8 mouse cellular contexts compared by ENCODE assay signal in the genomic region with DNA sequence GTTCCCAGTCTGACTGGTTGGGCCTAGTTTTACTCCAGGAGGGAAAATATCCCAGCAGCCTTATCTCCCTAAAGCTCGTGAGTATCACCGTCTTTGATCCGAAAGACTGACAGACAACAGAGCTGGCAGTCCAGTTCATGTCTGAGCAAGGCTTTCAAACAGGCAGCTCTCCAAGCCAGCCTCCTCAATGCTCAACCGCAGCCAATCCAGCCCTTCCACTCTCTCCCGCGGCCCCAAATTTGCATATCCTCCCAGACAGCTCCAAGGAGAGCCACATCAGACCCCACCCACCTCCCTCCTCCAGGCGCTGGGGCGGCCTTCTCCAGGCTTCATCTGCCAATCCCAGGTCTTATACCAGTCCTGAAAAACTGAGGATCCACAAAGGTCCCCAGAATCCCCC. TPM values are rescaled to one million over a fixed set of nuclear protein-coding genes. Genes with fewer than 3 reads are reported as not detected.
DNase-seq lines count a peak whose midpoint lies in the region; ATAC-seq lines count a peak whose summit lies in the region.

No protein-coding gene starts in this region.

- ATAC-seq in forebrain, embryonic 11.5 days (replicated peaks; ENCODE audit: low FRiP score) = peak; percentile 97
- peak; percentile 82; the same call in 1 of the 2 replicates for ATAC-seq in heart, embryonic 12.5 days (ENCODE audit: insufficient number of reproducible peaks, low FRiP score)
- peak; percentile 96 for ATAC-seq in kidney, embryonic 14.5 days (ENCODE audit: low FRiP score, low TSS enrichment)
- peak; percentile 84 for ATAC-seq in midbrain, embryonic 16.5 days

- peak overlapping the region; percentile 46 for H3K9ac ChIP-seq in forebrain, embryonic 11.5 days (ENCODE audit: low read length)
- peak overlapping the region; percentile 30; the same call in 1 of the 2 replicates for H3K9ac ChIP-seq in heart, embryonic 12.5 days
- H3K9ac ChIP-seq in kidney, embryonic 14.5 days (ENCODE audit: low read depth, low read length) = peak overlapping the region; percentile 35; the same call in 1 of the 2 replicates
- H3K9ac ChIP-seq in midbrain, embryonic 16.5 days (ENCODE audit: low read depth, low read length) = no peak overlapping the region

- WGBS in forebrain, embryonic 11.5 days = 0% methylated on average over 8 of the region's 8 CpGs
- WGBS in heart, embryonic 12.5 days = under 1% methylated on average over 8 of the region's 8 CpGs
- 0% methylated on average over 8 of the region's 8 CpGs for WGBS in kidney, embryonic 14.5 days
- WGBS in midbrain, embryonic 16.5 days = 2% methylated on average over 8 of the region's 8 CpGs

- H3K27me3 ChIP-seq in forebrain, embryonic 11.5 days (ENCODE audit: control insufficient read depth, insufficient read depth, low read length) = no peaks in the 10 kb centered on the region
- no peaks in the 10 kb centered on the region for H3K27me3 ChIP-seq in heart, embryonic 12.5 days (replicated peaks)
- no peaks in the 10 kb centered on the region for H3K27me3 ChIP-seq in kidney, embryonic 14.5 days (ENCODE audit: control insufficient read depth, insufficient read depth, low read length)
- no peaks in the 10 kb centered on the region for H3K27me3 ChIP-seq in midbrain, embryonic 16.5 days (ENCODE audit: control insufficient read depth, insufficient read depth, low read depth, low read length)

- peaks cover 2% of the 10 kb centered on the region; the same call in 1 of the 2 replicates for H3K4me1 ChIP-seq in forebrain, embryonic 11.5 days (replicated peaks; ENCODE audit: control insufficient read depth, insufficient read depth, low read length)
- peaks cover 22% of the 10 kb centered on the region for H3K4me1 ChIP-seq in heart, embryonic 12.5 days (replicated peaks)
- H3K4me1 ChIP-seq in kidney, embryonic 14.5 days (ENCODE audit: control insufficient read depth, insufficient read depth, low read length) = 0 out of 2 replicates have a peak, but pooled peaks cover 2% of the 10 kb centered on the region
- H3K4me1 ChIP-seq in midbrain, embryonic 16.5 days (ENCODE audit: control insufficient read depth, insufficient read depth, low read length) = peaks cover 6% of the 10 kb centered on the region

- DNase-seq in adrenal gland, postnatal 10 days = peak; percentile 83
- peak; percentile 91 for DNase-seq in forebrain, embryonic 11.5 days (ENCODE audit: low spot score)
- DNase-seq in liver = peak; percentile 66
- DNase-seq in testis, postnatal 14 days (ENCODE audit: low spot score) = peak; percentile 82
- no peak for DNase-seq in spleen, postnatal 10 days (ENCODE audit: low spot score in 2 of 2)

- H3K4me3 ChIP-seq in forebrain, embryonic 11.5 days (ENCODE audit: low read depth, low read length) = no peak overlapping the region
- peak overlapping the region; percentile 24 for H3K4me3 ChIP-seq in heart, embryonic 12.5 days
- peak overlapping the region; percentile 25 for H3K4me3 ChIP-seq in kidney, embryonic 14.5 days (ENCODE audit: low read length)
- H3K4me3 ChIP-seq in midbrain, embryonic 16.5 days (ENCODE audit: low read depth, low read length) = no peak overlapping the region

- H3K4me2 ChIP-seq in forebrain, embryonic 11.5 days (ENCODE audit: low read depth, low read length, severe bottlenecking) = peak overlapping the region; percentile 37
- peak overlapping the region; percentile 63 for H3K4me2 ChIP-seq in heart, embryonic 12.5 days
- H3K4me2 ChIP-seq in kidney, embryonic 14.5 days (replicated peaks; ENCODE audit: low read depth, low read length) = peak overlapping the region; percentile 35
- peak overlapping the region; percentile 41 for H3K4me2 ChIP-seq in midbrain, embryonic 16.5 days (ENCODE audit: low read length)

- H3K36me3 ChIP-seq in forebrain, embryonic 11.5 days (ENCODE audit: control insufficient read depth, insufficient read depth, low read length) = no peaks in the 10 kb centered on the region
- H3K36me3 ChIP-seq in heart, embryonic 12.5 days = no peaks in the 10 kb centered on the region
- no peaks in the 10 kb centered on the region for H3K36me3 ChIP-seq in kidney, embryonic 14.5 days (ENCODE audit: control insufficient read depth, insufficient read depth, low read length)
- no peaks in the 10 kb centered on the region for H3K36me3 ChIP-seq in midbrain, embryonic 16.5 days (ENCODE audit: control insufficient read depth, insufficient read depth, low read length)

- H3K27ac ChIP-seq in forebrain, embryonic 11.5 days (ENCODE audit: low read depth, low read length) = peak overlapping the region; percentile 43; the same call in 1 of the 2 replicates
- peak overlapping the region; percentile 12 for H3K27ac ChIP-seq in heart, embryonic 12.5 days (ENCODE audit: poor library complexity, severe bottlenecking)
- no peak overlapping the region for H3K27ac ChIP-seq in kidney, embryonic 14.5 days (ENCODE audit: low read depth, low read length)
- no peak overlapping the region for H3K27ac ChIP-seq in midbrain, embryonic 16.5 days (ENCODE audit: low read length)

- H3K9me3 ChIP-seq in forebrain, embryonic 11.5 days (ENCODE audit: control insufficient read depth, low read length) = no peaks in the 10 kb centered on the region
- no peaks in the 10 kb centered on the region for H3K9me3 ChIP-seq in heart, embryonic 12.5 days (replicated peaks)
- no peaks in the 10 kb centered on the region for H3K9me3 ChIP-seq in kidney, embryonic 14.5 days (ENCODE audit: control insufficient read depth, low read length)
- no peaks in the 10 kb centered on the region for H3K9me3 ChIP-seq in midbrain, embryonic 16.5 days (replicated peaks; ENCODE audit: control insufficient read depth, low read length, poor library complexity, severe bottlenecking)

RNA-seq across cellular contexts. Expression of gene Mab21l3, which starts 12.7 kb away (rescaled TPM):
- total RNA-seq in adrenal gland, postnatal 10 days (2021) = under 1 TPM; 0.24 to 0.48 TPM
- polyA plus RNA-seq in forebrain, embryonic 11.5 days (2014; fragmentation: Nextera tagmentation; extraction: Ambion mirVana) = 0.92 and 1.2 TPM in 2 replicates
- 0.32 and 0.62 TPM in 2 replicates for polyA plus RNA-seq in heart, embryonic 12.5 days (2016; fragmentation: Nextera tagmentation; extraction: Ambion mirVana)
- 0.41 and 0.77 TPM in 2 replicates for polyA plus RNA-seq in kidney, embryonic 14.5 days (2014; fragmentation: Nextera tagmentation; extraction: Ambion mirVana)
- polyA plus RNA-seq in midbrain, embryonic 16.5 days (2015; fragmentation: Nextera tagmentation; extraction: Ambion mirVana) = 0.07 and 0.09 TPM in 2 replicates

Comparison
In these comparisons a context has a peak if more than half of its experiments do, and no peak if none do; other contexts are left out.
1. DNase-seq: peak in adrenal gland, postnatal 10 days (single experiment), forebrain, embryonic 11.5 days (single experiment), liver (single experiment) and testis, postnatal 14 days (single experiment); none in spleen, postnatal 10 days (0 of 2).
2. H3K27ac ChIP-seq: peak in forebrain, embryonic 11.5 days (single experiment) and heart, embryonic 12.5 days (single experiment); none in kidney, embryonic 14.5 days (single experiment) and midbrain, embryonic 16.5 days (single experiment).
3. H3K4me3 ChIP-seq: peak in heart, embryonic 12.5 days (single experiment) and kidney, embryonic 14.5 days (single experiment); none in forebrain, embryonic 11.5 days (single experiment) and midbrain, embryonic 16.5 days (single experiment).
4. Peak in every context shown above with its lines, with median percentiles within 50 percentile points of each other: ATAC-seq and H3K4me2 ChIP-seq.